Mouse (Mus musculus): ENCODE measurements around the gene Eya4.

Gene Eya4

DNA sequence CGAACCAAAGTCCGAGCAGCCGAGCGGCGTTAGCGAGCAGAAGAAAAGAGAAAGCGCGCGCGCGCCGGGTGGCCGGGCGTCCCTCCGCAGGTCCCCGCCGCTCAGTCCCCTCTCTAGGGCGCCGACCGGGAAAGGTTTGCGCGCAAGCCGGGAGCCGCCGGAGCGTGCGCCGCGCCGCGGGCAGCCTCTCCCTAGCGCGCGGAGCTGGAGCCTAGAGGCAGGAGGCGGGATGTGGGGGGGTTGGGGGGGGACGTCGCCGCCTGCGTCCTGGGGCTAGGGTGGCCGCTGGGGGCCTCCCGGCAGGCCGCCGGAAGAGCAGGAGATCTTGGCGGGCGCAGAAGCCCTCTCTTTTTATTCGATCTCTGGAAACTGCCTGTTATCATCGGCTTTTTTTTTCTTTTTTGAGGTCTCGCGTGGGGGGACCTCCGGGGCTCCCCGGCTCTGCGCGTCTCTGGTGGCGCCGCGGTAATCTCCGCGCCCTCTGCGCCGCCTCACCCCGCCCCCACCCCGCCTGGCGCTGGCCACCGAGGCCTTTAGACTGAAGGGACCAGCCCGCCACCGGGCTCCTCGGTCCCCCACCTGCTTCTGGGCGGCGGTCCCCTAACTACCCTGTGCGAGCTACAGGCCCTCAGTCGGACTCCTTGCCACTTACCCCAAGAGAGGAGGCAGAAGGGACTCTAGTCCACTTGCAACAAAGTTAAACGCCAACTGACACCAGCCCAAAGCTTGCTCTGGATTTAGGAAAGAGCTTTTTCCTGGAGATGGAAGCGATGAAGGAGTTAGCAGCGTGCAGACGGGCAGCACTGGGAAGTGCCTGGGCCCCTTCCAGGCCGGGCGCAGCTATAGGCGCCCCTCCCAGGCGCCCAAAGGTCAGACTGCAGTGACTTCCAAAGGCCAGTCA, at the start of gene Eya4:
Gene Eya4 (minus strand): TSS at position 776 of the 901 bp plus-strand sequence.
- no peak for DNase-seq

DNA sequence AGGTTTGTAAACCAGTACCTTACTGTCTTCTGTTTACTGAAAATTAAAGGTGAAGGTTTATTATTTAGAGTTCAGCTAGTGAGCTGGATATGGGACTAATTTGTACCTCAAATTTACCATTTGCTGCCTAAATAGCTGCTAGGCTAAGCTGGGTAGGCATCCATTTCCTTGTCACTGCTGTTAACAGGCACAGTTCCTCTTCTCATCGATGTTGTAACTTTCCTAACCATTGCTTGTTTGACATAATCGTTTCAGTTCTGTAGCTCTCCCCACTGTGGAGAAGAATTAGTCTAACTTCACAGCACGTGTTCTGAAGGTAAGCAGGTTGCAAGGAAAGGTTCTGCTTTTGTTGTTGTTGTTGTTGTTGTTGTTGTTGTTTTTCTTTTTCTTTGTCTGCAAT, 44.8 kb upstream of the Eya4 start:
- DNase-seq = no peak

- no peak for DNase-seq
These were observed 44.1 kb upstream of the Eya4 start for GRCm38 (mm10) chr10:23394556-23395245.

DNA sequence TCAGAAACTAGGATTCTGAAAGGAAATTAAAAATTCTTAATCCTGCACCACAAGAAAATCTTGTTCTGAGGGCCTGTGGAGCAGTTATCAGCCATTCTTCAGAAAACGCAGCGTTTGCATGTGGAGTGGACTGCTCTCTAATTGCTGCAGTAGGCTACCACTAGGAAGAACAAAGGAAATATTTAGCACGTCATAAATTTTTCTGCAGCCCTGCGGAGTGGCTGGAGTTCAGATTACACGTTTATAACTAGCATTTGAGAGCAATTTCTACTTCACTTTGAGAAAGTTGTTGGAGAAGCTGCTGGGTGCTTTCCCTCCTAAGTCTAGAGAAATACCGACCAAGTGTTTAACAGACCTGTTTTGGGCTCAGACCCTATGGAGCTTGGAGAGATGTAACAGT, 43.6 kb upstream of the Eya4 start:
- no peak for DNase-seq

DNA sequence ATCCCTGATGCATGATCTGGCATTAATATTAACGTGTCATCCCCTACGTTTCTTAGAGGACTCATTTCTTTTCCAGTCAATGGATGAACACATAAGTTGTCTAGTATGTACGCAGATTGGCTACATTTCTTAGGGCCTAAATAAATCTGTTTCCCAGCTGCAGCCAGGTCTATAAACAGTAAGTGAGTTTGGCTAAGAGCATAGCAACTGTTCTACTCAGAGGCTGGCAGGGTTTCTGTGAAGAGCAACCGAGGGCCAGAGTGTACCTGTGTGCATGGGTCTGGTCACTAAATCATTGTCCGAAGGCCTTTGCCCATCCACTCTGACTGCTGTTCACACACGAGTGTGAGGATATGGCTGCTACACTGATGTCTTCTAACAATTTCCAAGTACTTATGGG, 13.3 kb upstream of the Eya4 start:
- no peak for DNase-seq

- DNase-seq = no peak
These were observed 1.1 kb downstream of the Eya4 start for GRCm38 (mm10) chr10:23349392-23350010.

GRCm38 (mm10) chr10:23348893-23349391, 1.6 kb downstream of the Eya4 start:
- no peak for DNase-seq

DNA sequence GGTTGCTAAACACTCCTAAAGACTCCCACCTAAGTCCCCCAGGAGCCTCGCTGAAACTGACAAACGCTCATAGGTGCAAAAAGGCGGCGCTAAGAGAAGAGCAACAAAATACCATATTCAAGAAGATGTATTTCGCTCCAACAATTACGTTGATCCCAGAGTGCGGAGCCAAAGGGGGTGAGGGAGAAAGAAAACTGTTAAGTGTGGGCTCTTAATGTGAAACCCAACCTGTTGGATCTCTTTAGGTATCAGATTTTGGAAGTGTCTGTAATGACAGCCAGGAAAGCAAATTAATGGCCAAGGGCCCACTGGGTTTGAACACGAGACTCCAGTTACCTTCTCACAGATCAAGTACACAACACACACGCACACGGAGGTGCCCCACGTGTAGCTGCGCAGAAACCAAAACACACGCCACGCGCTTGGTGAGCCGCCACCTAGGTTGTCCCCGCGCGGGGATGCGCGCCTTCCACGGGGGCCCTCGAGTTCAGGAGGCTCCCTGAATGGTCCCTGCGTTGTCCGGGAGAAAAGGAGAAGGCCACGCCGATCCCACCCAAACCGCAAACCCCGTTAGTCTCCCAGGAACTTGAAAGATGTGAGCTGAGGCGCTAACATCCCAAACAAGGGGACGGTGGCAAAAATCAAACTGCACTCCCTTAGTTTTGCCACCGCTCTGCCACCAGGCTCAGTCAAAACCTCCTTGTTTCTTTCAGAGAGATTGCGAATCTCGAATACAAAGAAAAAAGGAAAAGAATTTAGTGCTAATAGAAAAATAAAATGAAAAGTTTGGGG, 2.3 kb downstream of the Eya4 start:
- DNase-seq = no peak

DNA sequence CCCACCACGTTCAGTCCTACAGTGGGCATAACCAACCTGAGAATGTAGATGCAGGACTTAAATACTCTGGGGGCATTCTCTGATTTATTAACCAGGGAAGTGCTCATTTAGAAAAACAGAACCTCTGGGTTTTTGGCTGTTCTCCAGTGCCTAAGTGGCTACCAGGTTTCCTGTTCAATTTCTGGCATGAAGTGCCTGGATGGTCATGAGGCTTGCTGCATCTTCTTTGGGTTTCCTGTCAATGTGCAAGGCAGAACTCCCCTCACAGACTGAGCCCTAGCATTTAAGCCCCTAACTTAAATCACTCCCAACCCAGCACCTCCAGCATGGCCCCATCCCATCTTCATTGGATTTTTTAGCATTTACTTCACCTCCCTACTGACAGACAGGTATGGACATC, 13.3 kb downstream of the Eya4 start:
- no peak for DNase-seq

DNA sequence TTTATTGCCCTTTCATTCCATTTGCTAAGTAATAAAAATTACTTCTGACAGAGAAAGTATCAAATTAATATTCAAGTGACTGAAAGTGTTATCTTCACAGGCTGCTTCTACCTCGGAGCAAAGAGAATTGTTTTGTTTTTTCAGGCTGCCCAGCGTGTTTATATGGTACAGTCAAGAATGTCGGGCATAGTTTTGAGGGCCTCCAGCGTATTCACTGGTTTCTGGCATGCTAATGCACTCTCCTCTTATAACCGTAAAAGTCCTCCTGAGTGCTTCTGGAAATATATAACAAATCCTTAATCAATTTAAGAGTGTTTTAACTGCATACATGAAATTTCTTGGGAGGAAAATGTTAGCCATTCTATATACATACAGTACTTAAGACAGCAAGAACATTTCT, 17.8 kb downstream of the Eya4 start:
- no peak for DNase-seq

DNA sequence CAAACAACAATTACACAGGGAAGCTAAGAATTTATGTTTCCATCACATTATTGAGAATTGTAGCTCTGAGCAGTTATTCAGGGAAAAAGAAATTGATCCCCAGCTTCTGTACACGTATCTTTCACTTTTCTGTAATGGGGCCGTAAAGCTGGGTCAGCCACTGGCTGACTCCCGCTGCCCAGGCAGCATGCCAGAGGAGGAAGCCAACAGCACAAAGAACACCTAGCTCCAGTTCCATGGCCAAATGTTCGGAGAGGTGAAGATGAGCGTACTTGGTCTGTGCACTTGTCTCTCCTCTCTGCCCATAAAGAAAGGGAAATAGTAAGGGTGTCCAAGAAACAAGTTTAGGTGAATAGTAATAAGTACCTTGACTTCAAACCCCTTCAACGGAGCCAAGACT, 22.9 kb downstream of the Eya4 start:
- no peak for DNase-seq

- DNase-seq = no peak
These were observed 28.3 kb downstream of the Eya4 start for GRCm38 (mm10) chr10:23322275-23322674.

DNA sequence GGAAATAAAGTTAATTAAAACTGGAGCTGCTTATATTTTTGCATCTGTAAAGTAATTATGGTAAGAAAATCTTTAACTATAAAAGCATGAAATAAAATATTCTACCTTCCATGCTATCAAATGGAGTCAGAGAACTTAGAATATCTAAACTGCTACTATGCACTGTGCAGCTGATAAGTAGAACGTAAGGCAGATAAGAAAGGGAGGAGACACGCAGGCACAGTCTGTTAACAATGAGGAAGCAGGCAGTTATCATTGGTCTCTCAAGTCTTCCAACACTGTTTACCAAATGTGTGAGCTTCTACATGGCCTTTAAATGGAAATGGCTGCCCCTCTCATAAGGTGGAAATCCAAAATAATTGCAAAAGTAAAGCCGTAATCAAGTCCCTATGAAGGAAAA, 55.0 kb downstream of the Eya4 start:
- no peak for DNase-seq

GRCm38 (mm10) chr10:23292495-23292894, 58.1 kb downstream of the Eya4 start:
- no peak for DNase-seq

- DNase-seq = no peak
These were observed 73.2 kb downstream of the Eya4 start for GRCm38 (mm10) chr10:23277371-23277770.

GRCm38 (mm10) chr10:23271050-23271621, 79.5 kb downstream of the Eya4 start:
- DNase-seq = no peak

DNA sequence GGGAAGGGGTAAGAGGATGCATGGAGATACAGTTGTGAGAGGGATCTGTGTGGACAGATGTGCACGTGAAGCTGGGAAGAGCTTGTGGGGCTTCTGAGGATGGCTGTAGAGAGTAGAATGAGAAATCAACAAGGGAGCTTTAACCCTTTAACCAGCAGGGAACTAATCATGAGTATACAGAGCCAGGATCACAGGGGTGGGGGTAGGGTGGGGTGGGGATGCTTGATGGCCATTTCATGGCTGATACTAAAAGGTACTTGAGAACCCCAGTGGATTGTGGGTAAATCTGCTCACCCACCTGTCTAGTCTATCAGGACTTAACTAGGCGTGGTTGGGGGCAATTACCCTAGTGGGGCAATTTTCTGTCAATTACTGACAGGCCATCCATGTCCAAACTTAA, 80.1 kb downstream of the Eya4 start:
- no peak for DNase-seq

GRCm38 (mm10) chr10:23252180-23252579, 98.4 kb downstream of the Eya4 start:
- DNase-seq = no peak

DNA sequence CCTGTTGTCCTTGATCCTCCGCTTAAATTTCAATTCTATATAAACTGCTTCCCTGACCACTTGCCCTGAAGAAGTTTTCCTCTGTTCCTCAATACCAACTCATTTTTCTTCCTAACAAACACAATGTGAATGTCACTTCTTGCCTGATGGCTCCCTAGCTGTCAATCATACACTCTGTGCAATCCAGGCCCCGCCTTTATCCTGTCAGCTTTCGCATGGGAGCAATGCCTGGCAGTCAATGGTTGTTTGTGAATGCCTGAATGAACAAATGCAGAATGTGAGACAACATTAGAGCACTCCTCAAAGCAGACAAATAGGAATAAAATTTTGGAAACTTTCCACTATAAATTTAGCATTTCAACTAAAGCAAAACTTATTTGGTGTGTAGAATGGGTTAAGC, 104.1 kb downstream of the Eya4 start:
- DNase-seq = no peak

- DNase-seq = no peak
These were observed 113.7 kb downstream of the Eya4 start for GRCm38 (mm10) chr10:23236918-23237317.

DNA sequence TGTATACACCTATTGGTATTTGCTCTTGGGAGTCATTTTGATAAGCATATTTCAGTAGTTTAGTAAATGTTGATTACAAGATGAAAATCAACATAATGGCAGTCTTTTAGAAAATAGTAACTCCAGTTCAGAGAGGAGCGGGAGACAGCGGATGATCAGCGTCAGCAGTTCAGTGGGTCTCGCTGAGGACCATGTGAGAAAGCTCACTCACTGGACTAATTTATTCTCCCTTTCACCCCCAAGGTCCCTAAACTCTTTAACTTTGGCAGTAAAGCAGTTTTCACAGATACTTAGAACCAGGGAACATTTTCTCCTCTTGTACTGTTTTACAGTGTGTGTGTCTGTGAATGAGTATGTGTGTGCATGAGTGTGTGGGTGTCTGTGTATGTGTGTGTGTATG, 115.2 kb downstream of the Eya4 start:
- no peak for DNase-seq

DNA sequence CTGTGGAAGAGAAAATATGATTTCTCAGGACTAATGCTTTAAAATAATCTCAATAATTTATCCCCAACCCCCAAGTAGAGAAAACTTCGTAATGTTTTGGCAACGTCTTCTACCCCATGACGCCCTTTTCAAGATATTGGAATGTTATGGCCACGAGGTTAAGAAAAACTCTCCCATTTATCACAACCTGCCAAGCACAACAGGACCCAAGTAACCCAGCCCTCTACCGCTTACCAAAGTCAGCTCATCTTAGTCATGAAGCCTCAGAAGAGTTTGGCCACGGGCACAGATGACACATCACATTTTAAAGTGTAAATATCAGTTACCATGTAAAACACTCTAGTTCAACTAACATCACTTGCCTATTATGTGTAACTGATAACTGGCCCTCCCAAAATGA, 117.2 kb downstream of the Eya4 start:
- no peak for DNase-seq

- DNase-seq = no peak
These were observed 119.7 kb downstream of the Eya4 start for GRCm38 (mm10) chr10:23230863-23231262.

All from heart, adult 11 months (tissue).